Mouse (Mus musculus): ENCODE measurements around the gene Grid1.

- no peak for TF ChIP-seq EP300 (IDR thresholded peaks at IDR 0.05; ENCODE audit: insufficient read depth, low read depth, low read length)
- no peak for TF ChIP-seq CTCF (IDR thresholded peaks at IDR 0.05)
Observed at GRCm38 (mm10) chr14:34884611-34885010, 64.7 kb downstream of the Grid1 start.
